Mouse (Mus musculus) retina, postnatal 7 days (tissue): Measurements from ENCODE around the gene Clcf1.

ENCODE experiments used
- DNase-seq: peaks from one replicate; pipeline ENCODE4 v3.0.0-alpha.2; 2012; ENCODE audit warnings: low read depth, low spot score

Clcf1 gene

GRCm38 (mm10) chr19:4217140-4217539, 3.1 kb downstream of the Clcf1 start:
- no peak for DNase-seq

DNA sequence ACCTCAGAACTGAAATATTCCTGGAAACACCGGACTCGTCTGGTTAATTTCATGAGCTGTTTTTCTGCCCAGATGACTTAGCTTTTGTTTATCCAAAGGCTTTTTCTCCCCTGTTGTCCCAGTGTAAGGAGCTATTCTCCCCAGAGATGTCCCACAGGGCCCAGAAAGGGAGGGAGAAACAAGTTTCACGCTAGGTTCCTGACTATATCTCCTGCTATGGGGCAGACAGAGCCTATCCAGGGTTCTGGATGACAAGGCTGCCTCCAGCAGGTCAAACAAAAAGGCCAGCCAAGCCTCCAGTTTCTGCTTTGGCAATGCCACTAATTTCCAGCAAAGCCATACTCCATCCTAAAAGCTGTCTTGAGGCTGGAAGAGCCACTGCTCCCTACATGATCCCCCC, 3.8 kb downstream of the Clcf1 start:
- no peak for DNase-seq

DNA sequence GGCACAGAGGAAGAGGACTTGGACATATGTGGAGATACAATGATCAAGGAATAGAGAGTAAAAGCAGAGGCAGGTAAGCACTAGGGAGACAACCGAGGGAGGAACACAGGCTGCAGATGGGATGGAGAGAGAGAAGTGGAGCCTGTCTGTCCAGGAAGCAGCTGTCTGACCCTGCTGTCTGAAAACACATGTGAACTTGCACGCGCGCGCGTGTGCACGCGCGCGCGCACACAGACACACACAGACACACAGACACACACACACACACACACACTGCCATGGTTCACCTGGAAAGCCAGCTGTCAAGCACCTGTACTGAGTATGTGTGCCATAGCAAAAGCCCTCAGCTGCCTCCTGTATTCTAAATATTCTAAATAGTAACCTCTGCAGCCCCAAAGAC, 4.3 kb downstream of the Clcf1 start:
- no peak for DNase-seq

DNA sequence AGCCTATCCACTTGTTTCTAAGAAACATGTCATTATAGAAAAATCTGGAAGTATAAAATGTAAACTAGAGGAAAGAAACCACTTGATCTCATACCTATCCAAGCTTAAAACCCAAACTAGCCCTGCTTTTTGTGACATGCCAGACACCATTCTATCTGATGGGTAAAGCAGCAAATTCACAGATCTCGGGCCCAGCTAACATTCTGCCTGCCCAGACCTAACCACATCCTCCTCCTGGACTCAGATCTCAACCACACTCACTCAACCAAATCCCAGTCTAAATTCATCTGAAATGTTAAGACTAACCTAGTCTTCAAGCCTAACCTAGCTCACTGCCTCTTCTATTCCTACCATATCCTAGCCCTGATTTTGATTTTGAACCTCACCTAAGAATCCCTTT, 4.7 kb downstream of the Clcf1 start:
- no peak for DNase-seq

GRCm38 (mm10) chr19:4219943-4220342, 5.9 kb downstream of the Clcf1 start:
- no peak for DNase-seq

GRCm38 (mm10) chr19:4220416-4220815, 6.4 kb downstream of the Clcf1 start:
- DNase-seq: no peak

DNA sequence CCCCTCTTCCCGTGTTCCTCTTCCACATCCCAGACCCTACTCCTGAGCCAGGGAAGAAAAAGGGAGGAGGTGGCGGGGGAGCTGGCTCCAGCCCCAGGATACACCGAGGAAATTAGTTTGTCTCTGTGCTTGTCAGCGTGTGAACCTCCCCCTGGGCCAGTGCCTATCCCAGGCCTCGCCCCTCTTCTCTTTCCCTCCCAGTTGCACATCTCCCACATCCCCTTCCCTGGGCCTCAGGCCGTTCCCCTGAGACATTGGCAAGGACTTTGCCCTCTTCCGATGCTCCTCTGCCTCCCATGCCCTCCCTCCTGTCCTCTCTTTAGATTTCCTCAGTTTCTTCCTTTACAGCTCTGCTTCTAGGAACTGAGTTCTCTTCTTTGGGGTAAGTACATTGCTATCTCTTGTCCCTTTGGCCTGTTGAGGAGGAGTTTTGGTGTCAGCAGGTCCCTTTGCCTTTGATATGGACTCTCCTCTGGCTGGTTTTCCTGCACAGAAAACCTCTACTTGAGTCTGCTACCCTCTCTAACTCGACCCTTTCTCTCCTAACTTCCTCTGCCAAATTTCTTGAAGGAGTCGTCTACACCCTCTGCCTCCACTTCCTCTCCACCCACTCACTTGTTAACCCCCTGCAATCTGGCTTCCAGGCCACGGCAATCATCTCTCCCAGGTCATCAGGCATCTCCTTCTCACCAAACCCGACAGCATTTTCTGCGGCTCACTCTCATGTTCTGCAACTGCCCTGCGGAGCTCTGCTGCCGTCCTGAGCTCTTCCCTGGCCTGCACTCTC, 7.1 kb downstream of the Clcf1 start:
- DNase-seq: no peak

DNA sequence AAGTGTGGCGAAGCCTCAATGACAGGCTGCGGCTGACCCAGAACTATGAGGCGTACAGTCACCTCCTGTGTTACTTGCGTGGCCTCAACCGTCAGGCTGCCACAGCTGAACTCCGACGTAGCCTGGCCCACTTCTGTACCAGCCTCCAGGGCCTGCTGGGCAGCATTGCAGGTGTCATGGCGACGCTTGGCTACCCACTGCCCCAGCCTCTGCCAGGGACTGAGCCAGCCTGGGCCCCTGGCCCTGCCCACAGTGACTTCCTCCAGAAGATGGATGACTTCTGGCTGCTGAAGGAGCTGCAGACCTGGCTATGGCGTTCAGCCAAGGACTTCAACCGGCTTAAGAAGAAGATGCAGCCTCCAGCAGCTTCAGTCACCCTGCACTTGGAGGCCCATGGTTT, 8.1 kb downstream of the Clcf1 start:
- DNase-seq: no peak

- DNase-seq: no peak
These were observed 12.7 kb downstream of the Clcf1 start for GRCm38 (mm10) chr19:4226779-4227178.

DNA sequence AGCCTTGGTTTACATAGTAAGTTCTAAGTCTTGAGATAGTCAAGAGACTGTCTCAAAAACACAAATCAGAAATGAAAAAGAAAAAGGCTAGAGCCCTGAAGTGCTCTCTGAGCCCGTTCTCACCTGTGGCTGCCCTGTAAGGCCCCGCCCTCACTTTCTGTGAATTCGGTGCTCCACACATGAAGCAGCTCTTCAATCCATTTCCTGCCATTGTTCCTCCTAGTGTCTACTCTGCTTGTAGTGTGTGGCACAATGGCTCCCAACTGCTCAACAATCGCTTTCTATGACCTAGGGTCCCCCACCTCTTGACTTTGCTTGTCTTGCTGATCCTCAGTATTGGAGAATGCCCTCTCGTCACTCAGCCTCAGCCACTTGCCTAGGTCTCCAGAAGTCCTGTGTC, 13.4 kb downstream of the Clcf1 start:
- DNase-seq: no peak

GRCm38 (mm10) chr19:4227894-4228678, 14.0 kb downstream of the Clcf1 start:
- peak; percentile 79 for DNase-seq

DNA sequence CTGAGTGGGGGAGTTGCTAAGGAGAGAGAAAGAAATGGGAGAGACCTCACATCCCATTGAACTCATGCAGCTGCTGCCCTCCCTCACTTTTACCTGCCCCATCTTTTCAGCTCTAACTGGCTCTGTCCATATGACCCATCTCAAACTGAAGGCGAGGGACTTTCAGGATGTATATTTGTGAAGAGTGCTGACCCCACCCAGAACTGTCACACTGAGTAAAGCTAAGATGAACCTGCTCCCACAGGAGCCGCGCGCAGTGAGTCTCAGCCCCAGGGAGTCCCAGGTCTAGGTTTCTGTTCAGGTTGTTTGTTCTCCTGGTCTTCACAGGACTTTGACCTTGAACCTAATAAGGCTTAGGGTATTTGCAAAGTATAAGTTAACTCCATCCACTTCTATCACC, 14.9 kb downstream of the Clcf1 start:
- no peak for DNase-seq

DNA sequence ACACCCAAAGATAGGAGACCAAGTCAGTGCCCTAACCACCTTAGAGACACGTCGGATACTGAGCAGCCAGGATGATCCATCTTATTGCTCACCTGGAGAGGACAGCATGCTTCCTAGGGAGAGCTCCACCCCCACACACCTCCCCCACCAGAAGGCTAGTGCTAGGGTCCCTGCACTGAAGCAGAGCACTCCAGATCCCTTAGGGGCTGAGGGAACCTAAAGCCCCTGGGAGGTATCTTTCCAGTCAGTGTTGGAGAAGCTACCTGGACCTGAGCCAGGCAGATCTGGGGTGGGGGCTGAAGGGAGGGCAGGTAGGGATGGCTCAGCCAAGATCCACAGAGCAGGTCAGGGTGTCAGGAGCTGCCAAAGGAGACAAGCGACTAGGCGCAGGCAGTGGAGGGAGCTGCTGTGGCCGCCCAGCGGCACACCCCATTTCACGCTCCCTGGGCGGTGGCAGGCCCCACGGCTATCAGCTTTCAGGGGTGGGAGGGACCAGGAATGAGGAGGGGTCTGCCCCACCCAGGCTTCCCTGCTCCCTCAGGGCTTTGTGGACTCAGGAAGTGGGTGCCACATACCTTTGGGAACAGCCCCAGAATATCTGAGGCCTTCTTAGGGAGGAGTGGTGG, 15.5 kb downstream of the Clcf1 start:
- DNase-seq: no peak

DNA sequence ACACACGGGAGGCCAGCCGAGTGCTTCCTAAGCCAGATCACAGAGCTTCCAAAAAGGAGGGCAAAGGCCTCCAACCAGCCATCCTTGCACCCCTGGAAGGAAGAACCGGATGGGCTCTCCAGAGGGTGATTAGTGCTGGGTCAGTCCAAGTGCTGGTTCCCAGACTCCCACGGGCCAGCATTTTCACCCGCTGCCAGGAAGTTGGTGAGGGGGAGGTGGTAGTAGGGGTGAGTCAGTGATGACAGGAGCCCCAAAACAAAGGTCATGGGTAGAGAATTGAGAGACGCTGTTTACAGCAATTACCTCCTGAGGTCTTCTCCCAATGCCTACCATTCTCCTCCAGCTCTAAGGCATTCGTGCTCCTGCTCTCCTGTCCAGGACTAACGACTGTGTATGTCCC, 16.4 kb downstream of the Clcf1 start:
- no peak for DNase-seq

DNA sequence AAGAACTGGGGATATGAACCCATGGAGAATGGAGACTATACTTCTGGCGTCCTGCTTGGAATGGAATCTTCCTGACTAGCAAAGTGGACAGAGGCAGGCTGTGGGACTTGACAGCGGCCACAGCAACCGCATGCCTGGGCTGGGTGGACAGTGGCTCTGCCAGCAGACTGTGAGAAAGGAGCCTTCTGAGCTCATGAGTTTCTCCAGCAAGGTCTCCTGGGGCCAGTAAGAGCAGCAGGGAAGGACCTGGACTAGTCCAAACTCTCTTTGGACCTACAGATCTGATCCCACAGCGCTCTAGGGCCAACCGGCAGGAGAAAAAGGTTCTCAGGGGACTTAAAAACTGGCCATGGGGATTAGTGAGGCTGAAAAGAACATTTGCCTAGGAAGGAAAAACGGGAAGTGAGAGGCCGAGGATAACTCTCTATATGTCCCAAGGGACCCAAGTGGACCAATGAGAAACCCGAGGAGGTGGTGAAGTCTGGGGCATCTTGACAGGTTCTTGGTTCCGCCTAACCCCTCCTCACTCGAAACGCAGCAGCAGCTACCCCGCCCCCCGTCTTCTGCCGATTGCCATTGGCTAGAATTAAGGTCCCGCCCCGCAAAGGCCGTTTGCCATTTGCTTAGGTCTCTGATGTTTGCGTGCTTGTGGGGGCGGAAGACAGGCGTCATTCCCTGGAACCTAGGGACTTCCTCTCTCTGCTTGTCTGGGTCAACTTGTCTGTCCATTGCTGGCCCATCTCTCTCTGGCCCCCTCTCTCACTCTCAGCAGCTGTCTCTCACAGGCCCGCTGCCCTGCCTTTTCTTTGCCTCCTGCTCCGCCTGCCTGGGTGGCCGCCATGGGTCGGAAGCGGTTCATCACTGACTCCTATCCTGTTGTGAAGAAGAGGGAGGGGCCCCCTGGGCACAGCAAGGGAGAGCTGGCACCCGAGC, 17.5 kb downstream of the Clcf1 start, which contains the start of gene Pold4:
Pold4 (plus strand) TSS at position 647 of the 933 bp plus-strand sequence.
- DNase-seq: peak; percentile 73

DNA sequence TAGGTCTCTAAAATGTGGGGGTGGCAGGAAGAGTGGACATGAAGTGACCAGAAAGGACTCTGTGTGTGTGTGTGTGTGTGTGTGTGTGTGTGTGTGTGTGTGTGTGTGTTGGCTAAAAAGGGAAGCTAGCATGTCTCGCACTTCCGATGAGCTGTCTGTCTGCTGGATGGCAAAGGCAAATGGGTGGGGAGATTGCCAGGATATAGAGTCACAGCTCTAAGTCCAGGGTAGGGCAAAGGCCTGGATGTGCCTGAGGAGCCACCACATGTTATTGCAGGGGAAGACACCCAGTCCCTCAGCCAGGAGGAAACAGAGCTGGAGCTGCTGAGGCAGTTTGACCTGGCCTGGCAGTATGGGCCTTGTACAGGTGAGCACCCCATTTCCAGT, 18.1 kb downstream of the Clcf1 start:
- DNase-seq: no peak

DNA sequence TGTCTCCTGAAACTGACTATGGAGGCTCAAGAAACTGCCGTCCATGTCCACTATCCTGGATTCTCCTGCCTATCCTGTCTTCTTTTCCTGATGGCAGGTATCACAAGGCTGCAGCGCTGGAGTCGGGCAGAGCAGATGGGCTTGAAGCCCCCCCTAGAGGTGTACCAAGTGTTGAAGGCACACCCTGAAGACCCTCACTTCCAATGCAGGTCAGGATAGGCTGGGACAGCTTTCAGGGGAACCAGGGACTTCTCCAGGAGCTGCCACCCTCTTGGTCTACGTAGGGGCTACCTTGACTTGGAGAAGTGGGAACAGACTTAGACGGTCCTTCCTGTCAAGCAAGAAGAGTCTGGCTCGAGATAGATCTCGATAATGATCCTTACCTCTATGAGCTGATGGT, 18.6 kb downstream of the Clcf1 start:
- no peak for DNase-seq

DNA sequence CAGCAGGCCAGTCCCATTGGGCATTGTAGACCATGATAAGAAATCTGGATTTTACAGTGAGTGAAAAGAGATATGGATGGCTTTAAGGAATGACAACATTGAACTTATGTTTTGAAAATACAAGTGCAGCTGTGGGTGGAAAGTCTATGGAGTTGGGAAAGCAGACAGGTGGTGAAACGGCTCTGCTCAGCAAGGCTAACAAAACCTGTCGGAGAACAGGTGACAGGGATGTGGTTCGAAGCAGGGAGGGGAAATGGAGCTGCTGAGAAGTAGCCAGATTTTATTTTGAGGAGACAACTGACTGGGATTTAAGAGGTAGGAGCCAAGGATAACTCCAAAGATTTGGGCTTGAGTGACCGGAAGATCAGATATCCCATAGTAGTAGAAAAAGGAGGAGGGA, 20.5 kb downstream of the Clcf1 start:
- no peak for DNase-seq

DNA sequence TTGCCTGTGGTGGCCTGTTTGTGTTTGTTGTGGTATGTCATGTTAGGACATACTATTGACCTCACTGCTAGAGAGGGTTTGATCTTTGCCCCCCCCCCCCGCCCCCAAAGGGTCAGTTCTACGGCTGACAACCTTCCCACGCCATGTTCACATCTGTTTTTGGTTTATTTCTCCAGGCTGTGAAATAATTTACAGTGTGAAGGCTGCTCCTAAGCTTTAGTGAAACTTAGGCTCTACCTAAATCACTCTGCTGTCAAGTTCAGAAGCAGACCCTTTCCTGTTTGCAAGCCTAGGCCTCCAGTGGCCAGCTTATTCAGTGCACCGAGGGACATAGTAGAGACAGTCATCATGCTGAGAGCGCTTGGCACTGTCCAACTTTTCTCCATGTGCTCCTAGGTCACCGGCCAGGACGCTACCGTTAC, 26.2 kb downstream of the Clcf1 start:
- DNase-seq: no peak

DNA sequence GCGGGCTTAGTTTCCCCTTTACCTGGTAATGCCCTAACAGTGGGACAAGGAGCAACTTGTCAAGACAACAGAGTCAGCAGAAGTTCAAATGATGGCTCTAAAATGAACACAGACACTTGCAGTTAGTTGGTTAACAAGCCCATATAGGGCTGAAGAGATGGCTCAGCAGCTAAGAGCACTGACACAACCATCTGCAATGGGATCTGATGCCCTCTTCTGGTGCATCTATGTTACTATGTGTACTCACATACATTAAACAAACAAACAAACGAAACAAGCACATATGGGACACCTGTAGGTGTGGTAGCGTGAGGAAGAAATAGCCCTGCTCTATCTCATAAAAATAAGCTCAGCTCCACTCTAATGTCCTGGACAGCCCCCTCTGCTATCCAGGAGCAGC, 28.4 kb downstream of the Clcf1 start:
- DNase-seq: no peak

GRCm38 (mm10) chr19:4244775-4245174, 30.7 kb downstream of the Clcf1 start:
- no peak for DNase-seq

DNA sequence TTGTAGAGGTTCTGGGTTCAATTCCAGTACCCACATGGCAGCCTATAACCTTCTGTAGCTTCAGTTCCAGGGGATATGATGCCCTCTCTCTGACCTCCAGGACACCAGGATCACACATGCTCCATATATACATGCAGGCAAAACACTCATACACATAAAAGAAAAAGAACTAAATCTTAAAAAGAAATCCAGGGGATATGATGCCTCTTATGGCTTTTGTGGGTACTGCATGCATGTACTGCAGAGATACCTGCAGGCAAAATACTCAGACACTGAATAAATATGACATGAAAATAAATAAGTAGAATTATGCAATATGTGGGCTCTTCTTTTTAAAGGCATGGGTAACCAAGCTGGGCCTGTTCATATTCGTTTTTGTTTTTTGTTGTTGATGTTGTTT, 33.0 kb downstream of the Clcf1 start:
- no peak for DNase-seq
